18 mouse cellular contexts compared by ENCODE assay signal in genomic region chr1:64917966-64918365, GRCm38 (mm10).
"Had no signal": no experiment of that assay in that cellular context is flagged by ENCODE, and none has a peak within 500 bp of the region (broad histone marks: within the 10 kb centered on the region; RNA-seq: fewer than 3 reads in every experiment).

No protein-coding gene starts in this region.

- DNase-seq: kidney, adult 11 months; kidney, postnatal 25 days; liver; lung, postnatal 10 days; lung, postnatal 36 days; right cerebral cortex, postnatal 25 days; thymus, adult 18-20 months; thymus, postnatal 36 days had no signal

- H3K9me3 ChIP-seq: liver, embryonic 12.5 days; liver, embryonic 15.5 days; lung, embryonic 15.5 days; megakaryocyte, embryonic 14.5 days; midbrain, embryonic 10.5 days; midbrain, embryonic 13.5 days; neural tube, embryonic 13.5 days had no signal

- H3K27me3 ChIP-seq: liver, embryonic 12.5 days; liver, embryonic 15.5 days; lung, embryonic 15.5 days; megakaryocyte, embryonic 14.5 days had no signal

- H3K4me2 ChIP-seq: liver, embryonic 12.5 days; liver, embryonic 15.5 days; lung, embryonic 15.5 days had no signal

- ATAC-seq: inflammation-experienced regulatory T-cells, adult 6 months; liver, embryonic 12.5 days had no signal

- H3K4me1 ChIP-seq: liver, embryonic 12.5 days; liver, embryonic 15.5 days had no signal

- H3K4me3 ChIP-seq: liver, embryonic 12.5 days; liver, embryonic 15.5 days; lung, embryonic 15.5 days; megakaryocyte, embryonic 14.5 days; midbrain, embryonic 10.5 days; midbrain, embryonic 13.5 days; myocyte; neural tube, embryonic 13.5 days had no signal

- H3K27ac ChIP-seq: kidney, postnatal 0 days; liver, embryonic 12.5 days; liver, embryonic 15.5 days; lung, embryonic 15.5 days; midbrain, embryonic 10.5 days; midbrain, embryonic 13.5 days; neural tube, embryonic 13.5 days had no signal

- H3K9ac ChIP-seq: liver, embryonic 12.5 days; liver, embryonic 15.5 days; lung, embryonic 15.5 days; midbrain, embryonic 13.5 days; neural tube, embryonic 13.5 days had no signal
